23 mouse cellular contexts compared by ENCODE assay signal in genomic region chr12:112433315-112433714, GRCm38 (mm10). TPM values are rescaled to one million over a fixed set of nuclear protein-coding genes. Genes with fewer than 3 reads are reported as not detected.
A peak's percentile ranks its signal among the peaks of the same experiment; 100 is the strongest.
DNase-seq lines count a peak whose midpoint lies in the region; ATAC-seq and TF ChIP-seq lines count a peak whose summit lies in the region.
"Had no signal": no experiment of that assay in that cellular context is flagged by ENCODE, and none has a peak within 500 bp of the region (broad histone marks: within the 10 kb centered on the region; RNA-seq: fewer than 3 reads in every experiment).

No protein-coding gene starts in this region.

- H3K9ac ChIP-seq in forebrain, postnatal 0 days = no peak overlapping the region
- H3K9ac ChIP-seq in forebrain, embryonic 11.5 days (ENCODE audit: low read length) = no peak overlapping the region
- H3K9ac ChIP-seq in midbrain, embryonic 12.5 days (replicated peaks) = no peak overlapping the region
- H3K9ac ChIP-seq: embryonic facial prominence, embryonic 15.5 days; liver, embryonic 12.5 days had no signal

- WGBS in forebrain, postnatal 0 days = 20% methylated on average over 12 of the region's 12 CpGs
- 37% methylated on average over 12 of the region's 12 CpGs for WGBS in forebrain, embryonic 11.5 days
- WGBS in midbrain, embryonic 12.5 days = 13% methylated on average over 12 of the region's 12 CpGs

- no peaks in the 10 kb centered on the region for H3K36me3 ChIP-seq in forebrain, postnatal 0 days (ENCODE audit: insufficient read depth)
- no peaks in the 10 kb centered on the region for H3K36me3 ChIP-seq in forebrain, embryonic 11.5 days (ENCODE audit: control insufficient read depth, insufficient read depth, low read length)
- H3K36me3 ChIP-seq in midbrain, embryonic 12.5 days = no peaks in the 10 kb centered on the region
- H3K36me3 ChIP-seq: embryonic facial prominence, embryonic 15.5 days; liver, embryonic 12.5 days had no signal

- H3K4me3 ChIP-seq in forebrain, postnatal 0 days (ENCODE audit: low read depth, low read length) = no peak overlapping the region
- H3K4me3 ChIP-seq in forebrain, embryonic 11.5 days (ENCODE audit: low read depth, low read length) = no peak overlapping the region
- H3K4me3 ChIP-seq in midbrain, embryonic 12.5 days = no peak overlapping the region
- H3K4me3 ChIP-seq: embryonic facial prominence, embryonic 15.5 days; liver, embryonic 12.5 days had no signal

- H3K4me2 ChIP-seq in forebrain, postnatal 0 days (ENCODE audit: low read depth) = no peak overlapping the region
- no peak overlapping the region for H3K4me2 ChIP-seq in forebrain, embryonic 11.5 days (ENCODE audit: low read depth, low read length, severe bottlenecking)
- H3K4me2 ChIP-seq in midbrain, embryonic 12.5 days (replicated peaks) = no peak overlapping the region
- H3K4me2 ChIP-seq: embryonic facial prominence, embryonic 15.5 days; liver, embryonic 12.5 days had no signal

- no peak for TF ChIP-seq CTCF in forebrain, postnatal 0 days (IDR thresholded peaks at IDR 0.05; ENCODE audit: low read depth)

- H3K27ac ChIP-seq in forebrain, postnatal 0 days (ENCODE audit: low read depth, low read length) = 0 out of 2 replicates have a peak overlapping the region, but pooled peaks have one; percentile 29
- H3K27ac ChIP-seq in forebrain, embryonic 11.5 days (ENCODE audit: low read depth, low read length) = no peak overlapping the region
- 0 out of 2 replicates have a peak overlapping the region, but pooled peaks have one; percentile 27 for H3K27ac ChIP-seq in midbrain, embryonic 12.5 days (replicated peaks)
- H3K27ac ChIP-seq: embryonic facial prominence, embryonic 15.5 days; liver, embryonic 12.5 days; stomach, postnatal 0 days had no signal

- no peaks in the 10 kb centered on the region for H3K9me3 ChIP-seq in forebrain, postnatal 0 days (ENCODE audit: low read length)
- H3K9me3 ChIP-seq in forebrain, embryonic 11.5 days (ENCODE audit: control insufficient read depth, low read length) = no peaks in the 10 kb centered on the region
- H3K9me3 ChIP-seq in midbrain, embryonic 12.5 days = no peaks in the 10 kb centered on the region
- H3K9me3 ChIP-seq: embryonic facial prominence, embryonic 15.5 days; liver, embryonic 12.5 days had no signal

- DNase-seq in forebrain, postnatal 0 days = no peak
- DNase-seq in forebrain, embryonic 11.5 days (ENCODE audit: low spot score) = no peak
- DNase-seq in MN1 (ENCODE audit: low spot score) = peak; percentile 20
- DNase-seq in embryo, embryonic 11 days = peak; percentile 42
- DNase-seq in frontal cortex, postnatal 25 days (ENCODE audit: low spot score in 2 of 2) = no peak
- no peak for DNase-seq in urinary bladder, postnatal 10 days (ENCODE audit: low spot score)
- no peak for DNase-seq in left cerebral cortex, adult 11 months (ENCODE audit: low spot score)
- DNase-seq: adrenal gland, postnatal 36 days; B cell, adult 2 months; cerebellum, adult 2 months; gastrocnemius, postnatal 10 days; heart, adult 11 months; heart, postnatal 36 days; kidney, adult 9 months; kidney, postnatal 25 days; lung, adult 2 months; right cerebral cortex, adult 18-20 months had no signal

- H3K27me3 ChIP-seq in forebrain, postnatal 0 days (ENCODE audit: insufficient read depth, low read length) = no peaks in the 10 kb centered on the region
- no peaks in the 10 kb centered on the region for H3K27me3 ChIP-seq in forebrain, embryonic 11.5 days (ENCODE audit: control insufficient read depth, insufficient read depth, low read length)
- peaks cover 31% of the 10 kb centered on the region for H3K27me3 ChIP-seq in midbrain, embryonic 12.5 days
- H3K27me3 ChIP-seq: liver, embryonic 12.5 days had no signal

- H3K4me1 ChIP-seq in forebrain, postnatal 0 days (ENCODE audit: insufficient read depth) = peaks cover 10% of the 10 kb centered on the region
- peaks cover 7% of the 10 kb centered on the region; the same call in 1 of the 2 replicates for H3K4me1 ChIP-seq in forebrain, embryonic 11.5 days (replicated peaks; ENCODE audit: control insufficient read depth, insufficient read depth, low read length)
- peaks cover 37% of the 10 kb centered on the region for H3K4me1 ChIP-seq in midbrain, embryonic 12.5 days
- H3K4me1 ChIP-seq: liver, embryonic 12.5 days had no signal

- ATAC-seq in forebrain, postnatal 0 days = no peak
- ATAC-seq in forebrain, embryonic 11.5 days (replicated peaks; ENCODE audit: low FRiP score) = no peak
- 0 out of 2 replicates have a peak, but pooled peaks have one; percentile 51 for ATAC-seq in midbrain, embryonic 12.5 days (ENCODE audit: low FRiP score, low read depth)
- ATAC-seq: liver, embryonic 12.5 days had no signal

RNA-seq across cellular contexts. Expression of gene A530016L24Rik, which starts 55.9 kb away (rescaled TPM):
- 0.10 TPM in 1 of 2 replicates, not detected in the other for total RNA-seq in forebrain, postnatal 0 days (2014; rRNA removed)
- not detected in 2 replicates for polyA plus RNA-seq in forebrain, postnatal 0 days (2015; fragmentation: Nextera tagmentation; extraction: Ambion mirVana)
- 0.13 TPM in 1 of 2 replicates, not detected in the other for polyA plus RNA-seq in forebrain, embryonic 11.5 days (2014; fragmentation: Nextera tagmentation; extraction: Ambion mirVana)
- not detected in 2 replicates for polyA plus RNA-seq in midbrain, embryonic 12.5 days (2016; fragmentation: Nextera tagmentation; extraction: Ambion mirVana)
- total RNA-seq: megakaryocyte-erythroid progenitor cell, adult 5-6 weeks had no signal
- polyA plus RNA-seq: limb, embryonic 11.5 days; liver, embryonic 12.5 days; stomach, postnatal 0 days had no signal

Comparison
In these comparisons a context has a peak if more than half of its experiments do, and no peak if none do; other contexts are left out.
1. DNase-seq: peak in MN1 (single experiment) and embryo, embryonic 11 days (single experiment); none in forebrain, postnatal 0 days (single experiment), forebrain, embryonic 11.5 days (single experiment), frontal cortex, postnatal 25 days (0 of 2), urinary bladder, postnatal 10 days (single experiment) and left cerebral cortex, adult 11 months (single experiment).